In the genomic region with DNA sequence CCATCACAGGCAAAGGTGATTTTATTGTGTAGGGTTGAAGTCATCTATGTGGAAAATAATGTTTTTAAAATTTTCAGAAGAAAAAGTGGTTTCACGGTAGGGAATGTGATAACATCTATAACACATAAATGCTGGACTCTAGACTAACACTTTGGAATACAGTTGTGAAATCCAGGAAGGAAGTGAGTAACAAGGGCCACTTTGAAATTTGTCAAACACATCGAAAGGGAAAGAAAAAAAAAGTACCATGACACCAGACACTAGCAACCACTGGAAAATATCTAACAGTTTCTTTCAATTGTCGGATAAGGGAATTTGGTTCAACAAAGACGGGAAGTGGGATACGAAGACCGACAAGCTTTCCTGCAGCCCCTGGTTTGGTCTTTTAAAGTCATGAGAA, we compare ENCODE assay signal across 19 mouse cellular contexts.
DNase-seq lines count a peak whose midpoint lies in the region; ATAC-seq lines count a peak whose summit lies in the region.
"Had no signal": no experiment of that assay in that cellular context is flagged by ENCODE, and none has a peak within 500 bp of the region (broad histone marks: within the 10 kb centered on the region; RNA-seq: fewer than 3 reads in every experiment).

No protein-coding gene starts in this region.

- no peak for DNase-seq in embryonic facial prominence, embryonic 10.5 days (ENCODE audit: low spot score)
- no peak for DNase-seq in kidney, adult 8-10 months
- peak; percentile 26 for DNase-seq in lung, postnatal 25 days (ENCODE audit: low spot score)
- DNase-seq in lung, postnatal 4 days = no peak
- DNase-seq: adrenal gland, postnatal 25 days; cerebellum, postnatal 10 days; gastrocnemius, postnatal 36 days; spleen, adult 18-20 months had no signal

- no peak overlapping the region for H3K4me3 ChIP-seq in embryonic facial prominence, embryonic 15.5 days (replicated peaks)
- H3K4me3 ChIP-seq in embryonic facial prominence, embryonic 10.5 days = no peak overlapping the region
- H3K4me3 ChIP-seq in kidney, embryonic 15.5 days (replicated peaks) = no peak overlapping the region
- H3K4me3 ChIP-seq: limb, embryonic 12.5 days; lung, embryonic 15.5 days; midbrain, embryonic 15.5 days; stomach, embryonic 15.5 days had no signal

- H3K4me1 ChIP-seq in embryonic facial prominence, embryonic 15.5 days = no peaks in the 10 kb centered on the region
- no peaks in the 10 kb centered on the region for H3K4me1 ChIP-seq in embryonic facial prominence, embryonic 10.5 days
- no peaks in the 10 kb centered on the region for H3K4me1 ChIP-seq in kidney, embryonic 15.5 days
- H3K4me1 ChIP-seq: limb, embryonic 12.5 days; lung, embryonic 15.5 days; midbrain, embryonic 15.5 days; stomach, embryonic 15.5 days had no signal

- no peaks in the 10 kb centered on the region for H3K36me3 ChIP-seq in embryonic facial prominence, embryonic 15.5 days
- no peaks in the 10 kb centered on the region for H3K36me3 ChIP-seq in embryonic facial prominence, embryonic 10.5 days (replicated peaks)
- no peaks in the 10 kb centered on the region for H3K36me3 ChIP-seq in kidney, embryonic 15.5 days
- H3K36me3 ChIP-seq: limb, embryonic 12.5 days; lung, embryonic 15.5 days; midbrain, embryonic 15.5 days; stomach, embryonic 15.5 days had no signal

- WGBS in embryonic facial prominence, embryonic 15.5 days = 78% methylated on average over 6 of the region's 6 CpGs
- 82% methylated on average over 6 of the region's 6 CpGs for WGBS in embryonic facial prominence, embryonic 10.5 days
- 73% methylated on average over 6 of the region's 6 CpGs for WGBS in kidney, embryonic 15.5 days

- no peaks in the 10 kb centered on the region for H3K27me3 ChIP-seq in embryonic facial prominence, embryonic 15.5 days
- no peaks in the 10 kb centered on the region for H3K27me3 ChIP-seq in embryonic facial prominence, embryonic 10.5 days (replicated peaks; ENCODE audit: low read depth, poor library complexity, severe bottlenecking)
- no peaks in the 10 kb centered on the region for H3K27me3 ChIP-seq in kidney, embryonic 15.5 days
- H3K27me3 ChIP-seq: CH12.LX; limb, embryonic 12.5 days; lung, embryonic 15.5 days; midbrain, embryonic 15.5 days; stomach, embryonic 15.5 days had no signal

- ATAC-seq in embryonic facial prominence, embryonic 15.5 days (ENCODE audit: insufficient number of reproducible peaks, low FRiP score, low TSS enrichment, low read depth) = no peak
- no peak for ATAC-seq in kidney, embryonic 15.5 days (replicated peaks; ENCODE audit: low FRiP score)
- no peak for ATAC-seq in frontal cortex, adult (ENCODE audit: low TSS enrichment)
- no peak for ATAC-seq in erythroblast, adult 5-6 weeks (replicated peaks; ENCODE audit: low FRiP score, poor library complexity, severe bottlenecking)
- ATAC-seq: intestine, embryonic 16.5 days; midbrain, embryonic 15.5 days had no signal

- no peaks in the 10 kb centered on the region for H3K9me3 ChIP-seq in embryonic facial prominence, embryonic 15.5 days (replicated peaks)
- H3K9me3 ChIP-seq in embryonic facial prominence, embryonic 10.5 days = no peaks in the 10 kb centered on the region
- H3K9me3 ChIP-seq in kidney, embryonic 15.5 days (replicated peaks) = no peaks in the 10 kb centered on the region
- H3K9me3 ChIP-seq: limb, embryonic 12.5 days; lung, embryonic 15.5 days; midbrain, embryonic 15.5 days; stomach, embryonic 15.5 days had no signal

- H3K9ac ChIP-seq in embryonic facial prominence, embryonic 15.5 days = no peak overlapping the region
- H3K9ac ChIP-seq in kidney, embryonic 15.5 days = no peak overlapping the region
- H3K9ac ChIP-seq: hindbrain, embryonic 14.5 days; limb, embryonic 12.5 days; lung, embryonic 15.5 days; midbrain, embryonic 15.5 days; stomach, embryonic 15.5 days had no signal

- no peak overlapping the region for H3K4me2 ChIP-seq in embryonic facial prominence, embryonic 15.5 days (replicated peaks)
- H3K4me2 ChIP-seq in kidney, embryonic 15.5 days = no peak overlapping the region
- H3K4me2 ChIP-seq: hindbrain, embryonic 14.5 days; limb, embryonic 12.5 days; lung, embryonic 15.5 days; midbrain, embryonic 15.5 days; stomach, embryonic 15.5 days had no signal

- peak overlapping the region; percentile 23; the same call in 1 of the 2 replicates for H3K27ac ChIP-seq in embryonic facial prominence, embryonic 15.5 days (replicated peaks)
- H3K27ac ChIP-seq in embryonic facial prominence, embryonic 10.5 days (replicated peaks) = no peak overlapping the region
- H3K27ac ChIP-seq in kidney, embryonic 15.5 days = peak overlapping the region; percentile 66
- H3K27ac ChIP-seq: hindbrain, embryonic 14.5 days; limb, embryonic 12.5 days; lung, embryonic 15.5 days; midbrain, embryonic 15.5 days; stomach, embryonic 15.5 days had no signal
